Mouse (Mus musculus) ES-E14 (cell line): ENCODE data around the gene Gpx5. TPM values are rescaled to one million over a fixed set of nuclear protein-coding genes. Genes with fewer than 3 reads are reported as not detected.

Experiments
- DNase-seq: peaks from one replicate; pipeline ENCODE4 v3.0.0-alpha.2; 2013; ENCODE audit warnings: low read depth, low spot score
- H3K27ac ChIP-seq: 2 replicates; pipeline ENCODE4 v1.5.1; 2012; ENCODE audit warnings: low read depth, mild to moderate bottlenecking, low read length, moderate library complexity, mixed read lengths; ENCODE audit not compliant: poor library complexity, insufficient read depth, severe bottlenecking
- H3K36me3 ChIP-seq: 2 replicates; pipeline ENCODE4 v1.6.1; 2012; ENCODE audit warnings: mild to moderate bottlenecking, low read length, moderate library complexity, mixed read lengths; ENCODE audit not compliant: control insufficient read depth, poor library complexity, insufficient read depth, severe bottlenecking
- H3K4me1 ChIP-seq, 2 experiments: fragments of 150-350 bp in 1 of 2; sonication (generic) in 1 of 2; 2 replicates each; pipeline ENCODE4 v1.6.1; 2012; ENCODE audit warnings: low read length in 2 of 2, mild to moderate bottlenecking in 1 of 2, mixed read lengths in 1 of 2; ENCODE audit not compliant: control insufficient read depth in 2 of 2, insufficient read depth in 2 of 2, poor library complexity in 1 of 2
- H3K4me3 ChIP-seq, 2 experiments: fragments of 150-350 bp in 1 of 2; sonication (generic) in 1 of 2; 2 replicates each; pipeline ENCODE4 v1.5.1; 2012; ENCODE audit warnings: low read length in 2 of 2, low read depth in 1 of 2, mild to moderate bottlenecking in 1 of 2, mixed read lengths in 1 of 2; ENCODE audit not compliant: insufficient read depth in 1 of 2, poor library complexity in 1 of 2, severe bottlenecking in 1 of 2
- H3K9ac ChIP-seq: 2 replicates; pipeline ENCODE4 v1.6.1; 2012; ENCODE audit warnings: low read depth, mild to moderate bottlenecking, low read length, mixed read lengths; ENCODE audit not compliant: poor library complexity, insufficient read depth, severe bottlenecking
- H3K9me3 ChIP-seq: fragments of 150-350 bp; sonication (generic); 2 replicates; pipeline ENCODE4 v1.6.1; 2012; ENCODE audit warnings: low read depth, mild to moderate bottlenecking, low read length; ENCODE audit not compliant: control insufficient read depth, insufficient read depth
- CHD2 ChIP-seq: IDR thresholded peaks from 2 replicates; pipeline ENCODE4 v1.6.1; 2014; ENCODE audit warnings: mild to moderate bottlenecking, low read depth, low read length, inconsistent platforms
- HCFC1 ChIP-seq: IDR thresholded peaks from 2 replicates; pipeline ENCODE4 v1.6.1; 2012; ENCODE audit warnings: low read length, inconsistent platforms, borderline replicate concordance; ENCODE audit not compliant: insufficient read depth
- MAFK ChIP-seq: IDR thresholded peaks from 2 replicates; pipeline ENCODE4 v1.6.1; 2014; ENCODE audit warnings: mild to moderate bottlenecking, low read depth, low read length, inconsistent platforms; ENCODE audit not compliant: insufficient read depth
- ZC3H11A ChIP-seq: IDR thresholded peaks from 2 replicates; pipeline ENCODE4 v1.6.1; 2012; ENCODE audit warnings: low read depth, mild to moderate bottlenecking, inconsistent platforms, low read length, borderline replicate concordance
- ZNF384 ChIP-seq: IDR thresholded peaks from 2 replicates; pipeline ENCODE4 v1.6.1; 2012; ENCODE audit warnings: low read depth, low read length, inconsistent platforms
- in situ Hi-C, 2 experiments: fragments of 600-800 bp; cut with MboI; formaldehyde crosslinking; loops; one replicate each; pipeline ENCODE4 v1.15.1; 2025; ENCODE audit warnings: low sequenced_read_pairs in 2 of 2, inconsistent platforms in 1 of 2; ENCODE audit not compliant: unreplicated experiment in 2 of 2
- total RNA-seq: library from RNA; depleted of rRNA; stranded (reverse); fragments of 300-350 nt; gene quantifications from 2 replicates; pipeline ENCODE4 v1.2.3, GENCODE M21; 2012; rRNA removed

The Gpx5 gene
- not detected in 2 replicates for total RNA-seq

- Histone ChIP-seq H3K4me3 (no peak within 1 kb of the TSS), H3K36me3 (no peaks in the 10 kb centered on the region), H3K4me1 (no peaks in the 10 kb centered on the region), H3K27ac (no peak within 1 kb of the TSS), H3K9me3 (no peaks in the 10 kb centered on the region), H3K9ac (no peak within 1 kb of the TSS)
- TF ChIP-seq CHD2 (no peak), MAFK (no peak), ZNF384 (no peak), ZC3H11A (no peak), HCFC1 (no peak)
- no peak for DNase-seq
- in situ Hi-C loops, result no loop called here
These were observed at the start of gene Gpx5 for GRCm38 (mm10) chr13:21292631-21293030. Gene Gpx5, minus strand, starts transcription at chr13:21292731.

GRCm38 (mm10) chr13:21327424-21327823, 34.9 kb upstream of the Gpx5 start:
- H3K36me3 ChIP-seq, result no peaks in the 10 kb centered on the region
- peak overlapping the region; percentile 35; the same call in 1 of the 2 replicates for H3K9ac ChIP-seq
- no peak overlapping the region for H3K27ac ChIP-seq
- in situ Hi-C loops, result no loop called here
- no peaks in the 10 kb centered on the region for H3K4me1 ChIP-seq
- no peaks in the 10 kb centered on the region for H3K9me3 ChIP-seq
- DNase-seq, result peak; percentile 40
- peak overlapping the region; percentile 81 to 86 for H3K4me3 ChIP-seq
- no peak for TF ChIP-seq ZNF384
- TF ChIP-seq CHD2, result no peak
- no peak for TF ChIP-seq MAFK
- TF ChIP-seq HCFC1, result no peak

DNA sequence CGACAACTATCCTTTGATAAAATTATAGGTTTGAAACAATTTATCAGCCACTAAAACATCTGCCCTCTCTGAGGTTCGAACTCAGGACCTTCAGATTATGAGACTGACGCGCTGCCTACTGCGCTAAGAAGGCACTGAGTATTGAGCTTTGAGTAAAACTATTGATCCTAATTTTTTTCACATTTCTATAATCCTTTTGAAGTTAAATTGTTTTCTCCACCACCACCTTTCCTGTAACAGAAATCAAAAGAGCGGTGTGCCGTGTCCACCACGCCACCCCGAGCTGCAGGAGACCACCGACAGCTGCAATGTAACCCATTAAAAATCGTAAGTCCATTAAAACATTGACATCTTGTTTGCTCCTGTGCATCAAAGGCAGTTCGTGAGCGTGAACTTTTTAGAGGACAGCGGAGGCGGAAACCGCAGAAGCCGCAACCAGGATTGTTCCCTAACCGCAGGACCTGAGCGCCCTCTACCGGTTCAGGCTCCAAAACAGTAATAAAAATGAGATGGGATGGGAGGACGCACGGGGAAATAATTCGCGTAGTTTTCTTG, 34.2 kb upstream of the Gpx5 start:
- no peaks in the 10 kb centered on the region for H3K4me1 ChIP-seq
- DNase-seq, result peak; percentile 91
- in situ Hi-C loops, result no loop called here
- TF ChIP-seq ZC3H11A (peak; percentile 73), HCFC1 (0 out of 2 replicates have a peak, but pooled peaks have one; percentile 44), CHD2 (no peak), MAFK (peak; percentile 76), ZNF384 (no peak)
- H3K27ac ChIP-seq, result no peak overlapping the region
- no peaks in the 10 kb centered on the region for H3K36me3 ChIP-seq
- H3K9me3 ChIP-seq, result no peaks in the 10 kb centered on the region
- H3K4me3 ChIP-seq, result peak overlapping the region; percentile 81 to 86
- peak overlapping the region; percentile 72 for H3K9ac ChIP-seq

DNA sequence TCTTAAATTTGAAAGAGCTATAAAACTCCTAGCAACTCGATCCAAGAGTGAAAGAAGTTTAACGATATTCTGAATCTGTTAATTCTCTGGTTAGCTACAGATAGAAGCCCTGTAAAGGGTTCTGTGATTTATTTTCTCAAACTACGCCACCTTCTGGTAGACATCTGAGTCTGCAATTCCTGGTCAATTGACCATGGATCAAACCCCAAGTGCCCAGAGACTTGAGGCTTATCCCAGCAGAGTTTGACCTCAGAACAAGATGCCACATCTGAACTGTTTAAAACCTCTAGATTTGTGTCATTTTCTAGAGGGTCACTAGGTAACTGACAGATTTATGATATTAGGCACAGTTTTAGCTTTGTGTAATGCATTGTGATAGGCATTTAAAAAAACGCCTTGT, 33.7 kb upstream of the Gpx5 start:
- in situ Hi-C loops, result no loop called here
- no peaks in the 10 kb centered on the region for H3K9me3 ChIP-seq
- peak overlapping the region; percentile 21 to 81; a peak in 2 of 4 replicates for H3K4me3 ChIP-seq
- no peaks in the 10 kb centered on the region for H3K4me1 ChIP-seq
- H3K9ac ChIP-seq, result no peak overlapping the region
- TF ChIP-seq ZNF384, result no peak
- 0 out of 2 replicates have a peak, but pooled peaks have one; percentile 49 for TF ChIP-seq MAFK
- no peaks in the 10 kb centered on the region for H3K36me3 ChIP-seq
- no peak overlapping the region for H3K27ac ChIP-seq
- peak; percentile 71 for DNase-seq

DNA sequence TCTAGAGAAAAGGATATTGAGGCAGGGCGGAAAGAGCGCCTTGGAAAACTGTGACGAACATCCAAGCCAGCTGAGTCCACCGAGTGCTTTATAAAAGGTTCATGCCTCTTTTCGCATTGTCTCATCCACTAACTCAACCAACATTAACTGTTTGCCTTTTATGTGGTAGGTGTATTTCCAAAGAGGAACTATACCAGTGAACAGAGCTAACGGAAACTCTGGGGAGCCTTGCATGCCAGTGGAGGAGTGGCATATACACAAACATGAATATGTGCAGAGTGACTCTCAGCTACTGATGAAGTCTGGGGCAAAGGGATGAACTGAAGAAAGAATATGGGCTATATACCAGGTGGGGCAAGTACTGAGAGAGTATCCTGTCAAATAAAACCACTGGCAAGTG, 30.9 kb upstream of the Gpx5 start:
- in situ Hi-C loops, result no loop called here
- no peak for DNase-seq
- H3K9ac ChIP-seq, result no peak overlapping the region
- no peaks in the 10 kb centered on the region for H3K9me3 ChIP-seq
- H3K27ac ChIP-seq, result no peak overlapping the region
- no peak for TF ChIP-seq HCFC1
- TF ChIP-seq MAFK, result no peak
- no peak for TF ChIP-seq ZC3H11A
- TF ChIP-seq ZNF384, result no peak
- no peak for TF ChIP-seq CHD2
- H3K4me3 ChIP-seq, result no peak overlapping the region
- no peaks in the 10 kb centered on the region for H3K4me1 ChIP-seq
- no peaks in the 10 kb centered on the region for H3K36me3 ChIP-seq
